Mouse (Mus musculus) cortical plate, adult 2 months (tissue): ENCODE measurements around the gene Dhrs7.

Experiments used
- CTCF ChIP-seq: fragments of 200-500 bp; IDR thresholded peaks from 2 replicates; pipeline ENCODE4 v1.5.1; 2011; ENCODE audit warnings: mild to moderate bottlenecking, control low read depth, low read length; ENCODE audit not compliant: insufficient read depth; ENCODE audit errors: extremely low read depth
- POLR2A ChIP-seq: fragments of 200-500 bp; IDR thresholded peaks from 2 replicates; pipeline ENCODE4 v1.6.1; 2011; ENCODE audit warnings: mild to moderate bottlenecking, low read length, control low read depth; ENCODE audit not compliant: insufficient read depth; ENCODE audit errors: extremely low read depth

DNA sequence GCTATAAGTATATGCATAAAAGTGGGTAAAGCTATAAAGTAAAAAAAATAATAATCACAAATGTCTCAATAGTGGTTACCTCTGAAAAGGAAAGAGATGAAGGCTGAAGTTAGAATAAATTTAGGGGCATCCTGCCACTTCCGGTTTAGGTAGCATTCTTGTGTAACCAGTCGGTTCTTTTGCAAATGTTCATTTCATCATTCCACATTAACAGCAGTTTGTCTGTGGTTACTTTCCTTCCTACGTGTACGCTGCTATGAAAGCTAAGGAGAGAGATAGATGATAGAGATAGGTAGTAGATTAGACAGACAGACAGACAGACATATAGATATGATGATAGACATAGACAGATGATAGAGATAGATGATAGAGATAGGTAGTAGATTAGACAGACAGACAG lies 39.4 kb upstream of the Dhrs7 start:
- TF ChIP-seq CTCF (no peak), POLR2A (no peak)
